Mouse (Mus musculus) kidney, adult 8-10 months (tissue): ENCODE measurements at regions not wholly inside any gene's neighbourhood (a gene's known extent, or its start where the extent isn't known, plus 50 kb on each side); places are given as distances from the start of the nearest gene placed in this dataset.
A peak's percentile ranks its signal among the peaks of the same experiment; 100 is the strongest.

Experiments used
- DNase-seq, 2 experiments: peaks; one replicate each; pipeline ENCODE4 v3.0.0; 2022

DNA sequence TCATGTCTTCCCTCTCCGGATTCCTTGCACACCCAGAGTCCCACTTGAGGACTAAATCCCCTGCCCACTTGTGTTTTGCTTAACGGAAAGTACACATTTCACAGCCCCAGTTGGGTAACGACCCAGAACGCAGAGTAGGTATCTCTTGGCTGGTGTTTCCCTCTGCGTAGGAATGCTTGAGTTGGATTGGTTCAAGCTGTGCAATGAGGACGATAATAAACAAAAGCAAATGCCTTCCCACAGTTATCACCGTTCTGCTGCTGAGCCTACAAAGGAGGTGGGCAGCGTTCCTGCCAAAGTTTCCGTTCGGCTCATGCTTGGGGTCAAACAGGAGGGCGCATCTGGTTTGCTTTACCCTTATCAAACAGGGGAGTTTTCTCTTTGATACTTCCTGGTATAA lies 212.3 kb upstream of the Sfrp2 start:
- no peak for DNase-seq

DNA sequence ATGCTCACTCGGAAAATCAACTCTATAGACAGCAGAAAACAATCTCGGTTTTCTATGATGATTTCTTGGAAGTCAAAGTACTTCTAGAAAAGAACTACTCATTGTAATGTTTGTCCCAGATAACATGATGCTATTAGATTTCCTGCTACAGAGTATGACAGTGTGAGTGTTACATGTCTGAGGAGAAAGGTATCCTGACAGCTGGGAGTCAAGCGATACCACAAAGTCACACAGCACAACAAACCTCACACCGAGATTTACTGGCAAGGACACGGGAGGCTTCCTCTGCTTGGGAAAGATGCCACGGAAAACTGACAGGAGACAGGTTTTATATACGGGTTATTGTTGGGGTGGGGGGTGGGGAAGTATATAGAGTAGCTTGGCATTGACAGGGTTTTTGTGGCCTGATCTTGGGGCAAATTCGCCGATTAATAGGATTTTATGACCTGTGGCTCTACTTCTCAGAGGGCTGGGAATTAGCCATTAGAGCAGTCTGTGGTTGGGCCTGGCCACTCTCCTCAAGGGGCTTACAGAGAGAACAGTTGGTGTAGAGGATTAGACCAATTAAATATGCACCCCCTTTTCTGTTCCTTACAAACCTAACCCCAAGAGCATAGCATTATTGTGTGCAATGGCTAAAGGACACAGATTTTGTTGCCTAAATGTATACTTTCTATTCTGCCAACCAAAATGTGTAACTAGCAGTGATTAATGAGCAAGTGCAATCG lies 209.2 kb upstream of the Sfrp2 start:
- no peak for DNase-seq

- no peak for DNase-seq
Observed at GRCm38 (mm10) chr3:83562026-83562425, 204.1 kb upstream of the Sfrp2 start.

- no peak for DNase-seq
Observed at GRCm38 (mm10) chr3:83575526-83575925, 190.6 kb upstream of the Sfrp2 start.

- no peak for DNase-seq
Observed at GRCm38 (mm10) chr3:83576155-83576554, 190.0 kb upstream of the Sfrp2 start.

- no peak for DNase-seq
Observed at GRCm38 (mm10) chr3:83580766-83581165, 185.4 kb upstream of the Sfrp2 start.

DNA sequence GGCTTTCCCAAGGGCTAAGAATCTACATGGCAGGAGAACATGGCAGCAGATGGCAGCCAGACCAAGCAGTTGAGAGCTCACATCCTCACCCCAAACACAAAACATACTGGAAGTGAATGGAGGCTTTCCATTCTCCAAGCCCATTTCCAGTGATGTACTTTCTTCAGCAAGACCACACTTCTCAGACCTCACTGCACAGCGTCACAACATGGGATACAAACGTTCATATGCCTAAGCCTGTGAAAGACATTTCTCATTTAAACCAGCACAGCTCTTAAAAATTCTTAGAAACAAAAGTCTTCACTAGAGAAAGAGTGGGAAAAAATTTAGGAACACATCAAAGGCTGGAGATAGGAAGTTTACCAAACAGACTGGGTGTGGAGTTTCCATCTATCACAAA lies 183.9 kb upstream of the Sfrp2 start:
- DNase-seq, result no peak

GRCm38 (mm10) chr3:83583071-83583672 lies 182.9 kb upstream of the Sfrp2 start:
- no peak for DNase-seq

GRCm38 (mm10) chr3:83586086-83586485 lies 180.0 kb upstream of the Sfrp2 start:
- no peak for DNase-seq

GRCm38 (mm10) chr3:83586551-83586950 lies 179.6 kb upstream of the Sfrp2 start:
- DNase-seq, result no peak

DNA sequence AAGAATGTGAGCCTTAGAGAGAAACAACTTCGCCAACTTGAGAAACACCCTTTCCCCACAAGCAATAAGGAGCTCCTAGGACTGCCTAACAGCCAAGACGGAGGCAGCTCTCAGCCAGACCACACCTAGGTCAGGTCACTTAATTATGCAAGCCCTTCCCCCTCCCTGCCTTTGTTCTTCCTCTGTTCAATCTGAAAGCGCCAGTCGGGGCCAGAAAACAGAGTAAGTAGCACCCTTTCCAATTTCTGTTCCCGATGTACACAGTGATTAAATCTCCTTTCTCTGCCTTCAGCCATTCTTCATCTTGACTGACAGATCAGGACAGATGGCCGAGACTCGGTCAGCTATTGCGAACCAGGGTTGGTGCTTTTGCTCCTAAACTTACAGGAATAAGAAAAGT lies 177.0 kb upstream of the Sfrp2 start:
- DNase-seq, result no peak

- no peak for DNase-seq
Observed at GRCm38 (mm10) chr3:83591206-83591605, 174.9 kb upstream of the Sfrp2 start.

GRCm38 (mm10) chr3:83593321-83593720 lies 172.8 kb upstream of the Sfrp2 start:
- no peak for DNase-seq

- DNase-seq, result no peak
Observed at GRCm38 (mm10) chr3:83601506-83601905, 164.6 kb upstream of the Sfrp2 start.

DNA sequence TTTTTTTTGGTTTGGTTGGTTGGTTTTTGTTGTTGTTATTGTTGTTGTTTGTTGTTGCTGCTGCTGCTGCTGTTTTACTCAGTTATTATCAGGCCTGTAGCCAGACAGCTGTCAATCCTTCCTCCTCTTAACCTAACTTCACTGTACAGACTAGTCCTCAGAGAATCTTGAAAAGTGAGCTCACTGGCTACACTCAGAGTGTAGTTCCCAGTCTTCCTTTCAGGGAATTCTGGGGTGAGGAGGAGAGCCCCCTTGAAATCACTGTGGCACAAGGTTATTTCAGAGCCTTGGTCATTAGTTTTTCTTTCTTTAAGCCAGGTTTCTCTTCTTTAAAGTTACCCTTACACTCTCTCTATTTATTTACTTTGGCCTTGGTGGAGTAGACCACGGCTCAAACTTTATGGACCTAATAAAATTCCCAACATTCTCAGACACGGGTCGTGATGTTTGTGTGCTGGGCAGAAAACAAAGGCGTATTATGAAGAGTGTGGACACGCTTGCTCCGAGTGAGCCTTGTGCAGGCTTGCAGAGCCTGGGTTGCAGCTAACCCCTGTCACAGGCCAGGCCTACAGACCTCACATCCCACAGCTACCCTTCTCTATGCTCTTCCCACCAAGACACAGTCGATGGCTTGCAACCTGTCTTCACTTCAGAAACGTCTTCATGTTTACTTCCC lies 156.9 kb upstream of the Sfrp2 start:
- no peak for DNase-seq

- DNase-seq, result no peak
Observed at GRCm38 (mm10) chr3:83620435-83620834, 145.7 kb upstream of the Sfrp2 start.

DNA sequence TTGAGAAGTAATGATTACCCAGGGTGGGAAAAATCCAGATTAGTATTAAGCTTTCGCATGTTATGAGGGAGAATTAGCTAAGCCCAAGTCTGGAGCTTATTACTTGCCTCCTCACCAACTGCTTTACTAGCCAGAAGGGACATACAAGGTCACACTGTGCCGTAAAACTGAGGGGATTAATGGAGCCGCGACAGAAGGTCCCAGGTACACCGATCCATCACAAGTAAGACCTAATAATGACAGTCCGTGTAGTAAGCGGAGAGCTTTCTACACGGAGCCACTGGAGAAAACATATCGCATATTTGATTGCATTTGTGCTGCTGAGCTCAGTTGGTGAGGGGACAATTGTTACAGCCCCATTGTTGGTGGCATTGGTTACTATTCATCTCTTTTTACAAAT lies 133.1 kb upstream of the Sfrp2 start:
- DNase-seq, result no peak

DNA sequence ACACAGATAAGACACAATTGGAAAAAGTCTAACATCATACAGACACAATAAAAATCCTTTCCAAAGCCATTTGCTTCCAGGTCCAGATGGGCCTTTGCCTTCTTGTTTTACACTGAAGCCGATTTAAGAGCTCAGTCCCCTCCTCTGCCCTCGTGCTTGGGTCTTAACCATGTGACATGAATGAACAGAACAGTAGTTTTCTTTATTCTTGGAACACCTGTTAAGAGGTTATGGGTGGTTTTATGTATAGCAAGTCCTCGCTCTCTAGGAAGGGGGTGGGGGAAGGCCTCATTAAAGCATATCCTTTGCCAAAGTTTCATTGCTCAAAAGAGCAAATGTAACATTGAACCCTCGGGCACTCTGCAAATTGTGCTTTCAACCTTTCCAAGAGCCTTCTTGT lies 125.7 kb upstream of the Sfrp2 start:
- DNase-seq, result no peak

GRCm38 (mm10) chr3:83663716-83664115 lies 102.4 kb upstream of the Sfrp2 start:
- DNase-seq, result peak; percentile 11 to 38

- DNase-seq, result no peak
Observed at GRCm38 (mm10) chr3:83676147-83676546, 90.0 kb upstream of the Sfrp2 start.

GRCm38 (mm10) chr3:83686611-83687010 lies 79.5 kb upstream of the Sfrp2 start:
- no peak for DNase-seq

DNA sequence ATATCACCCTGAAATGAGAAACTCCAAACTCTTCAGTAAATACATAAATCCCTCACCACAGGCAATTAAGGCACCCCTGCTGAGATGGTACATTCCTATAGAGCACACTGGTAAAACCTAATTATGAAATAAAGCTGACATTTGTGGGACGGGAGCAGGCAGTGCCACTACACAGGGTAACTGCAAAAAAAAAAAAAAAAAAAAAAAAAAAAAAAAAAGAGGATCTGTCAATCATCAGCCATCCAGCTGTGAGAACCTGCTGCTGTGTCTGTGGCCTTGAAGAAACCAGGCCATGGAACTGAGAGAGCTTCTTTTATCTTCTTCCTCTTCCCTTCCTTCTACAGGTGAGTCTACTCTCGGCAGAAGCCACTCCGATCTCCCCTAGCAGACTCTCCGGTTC lies 78.6 kb upstream of the Sfrp2 start:
- no peak for DNase-seq

- DNase-seq, result no peak
Observed at GRCm38 (mm10) chr3:83689068-83689976, 76.8 kb upstream of the Sfrp2 start.
